Mouse (Mus musculus): ENCODE measurements around the gene Dnajc1. TPM values are rescaled to one million over a fixed set of nuclear protein-coding genes. Genes with fewer than 3 reads are reported as not detected.

Gene Dnajc1
- polyA plus RNA-seq, 1 experiment from 2014 or later = 30.8 TPM

- WGBS = 90% methylated on average over 3 of the region's 3 CpGs
- no peak for DNase-seq (ENCODE audit: low spot score)
- H3K27ac ChIP-seq (replicated peaks; ENCODE audit: low read depth, low read length) = no peak overlapping the region
- H3K36me3 ChIP-seq (replicated peaks; ENCODE audit: control insufficient read depth, insufficient read depth, low read depth, low read length) = no peaks in the 10 kb centered on the region
- no peaks in the 10 kb centered on the region for H3K27me3 ChIP-seq (ENCODE audit: control insufficient read depth, insufficient read depth, low read length)
- ATAC-seq (replicated peaks; ENCODE audit: insufficient number of reproducible peaks, low FRiP score, low TSS enrichment, low read depth) = no peak
- no peak overlapping the region for H3K4me3 ChIP-seq (ENCODE audit: low read depth, low read length)
- no peaks in the 10 kb centered on the region for H3K4me1 ChIP-seq (ENCODE audit: control insufficient read depth, insufficient read depth, low read length)
- no peak overlapping the region for H3K4me2 ChIP-seq (ENCODE audit: low read depth, low read length)
- H3K9me3 ChIP-seq (replicated peaks; ENCODE audit: control insufficient read depth, low read length) = no peaks in the 10 kb centered on the region
- H3K9ac ChIP-seq (replicated peaks; ENCODE audit: low read length) = no peak overlapping the region
Observed at GRCm38 (mm10) chr2:18156131-18156530, 236.5 kb downstream of the Dnajc1 start.

All from embryonic facial prominence, embryonic 11.5 days (tissue).